Mouse (Mus musculus) left cerebral cortex, postnatal 4 days (tissue): ENCODE measurements at regions not wholly inside any gene's neighbourhood (a gene's known extent, or its start where the extent isn't known, plus 50 kb on each side); places are given as distances from the start of the nearest gene placed in this dataset.

ENCODE experiments used
- DNase-seq: peaks from one replicate; pipeline ENCODE4 v3.0.0-alpha.2; 2022
- intact Hi-C: fragments of 180-260 bp; cut with DNase I; formaldehyde crosslinking; loops from one replicate; pipeline ENCODE4 v1.15.1; 2025

- intact Hi-C loops: no loop called here
Measured at GRCm38 (mm10) chr14:47857731-47858556, 209.7 kb downstream of the Ktn1 start.

GRCm38 (mm10) chr14:47862556-47862955 is 214.3 kb downstream of the Ktn1 start:
- DNase-seq: no peak
- intact Hi-C loops: no loop called here

More at GRCm38 (mm10) chr14:47857731-47858556, 209.7 kb downstream of the Ktn1 start:
- DNase-seq: no peak

- intact Hi-C loops: no loop called here
- peak; percentile 11 for DNase-seq
Measured at GRCm38 (mm10) chr14:47863067-47863466, 214.8 kb downstream of the Ktn1 start.

- intact Hi-C loops: no loop called here
- DNase-seq: no peak
Measured at GRCm38 (mm10) chr14:47863701-47864100, 215.5 kb downstream of the Ktn1 start.

GRCm38 (mm10) chr14:47867017-47867416 is 218.8 kb downstream of the Ktn1 start:
- intact Hi-C loops: no loop called here
- no peak for DNase-seq

GRCm38 (mm10) chr14:47868258-47868780 is 220.1 kb downstream of the Ktn1 start:
- DNase-seq: no peak

GRCm38 (mm10) chr14:47876585-47876984 is 228.3 kb downstream of the Ktn1 start:
- DNase-seq: no peak
- intact Hi-C loops: no loop called here

More at GRCm38 (mm10) chr14:47868258-47868780, 220.1 kb downstream of the Ktn1 start:
- intact Hi-C loops: no loop called here

- intact Hi-C loops: no loop called here
- DNase-seq: no peak
Measured at GRCm38 (mm10) chr14:47877167-47877566, 228.9 kb downstream of the Ktn1 start.

- intact Hi-C loops: no loop called here
- DNase-seq: no peak
Measured at GRCm38 (mm10) chr14:47877771-47878443, 229.7 kb downstream of the Ktn1 start.

GRCm38 (mm10) chr14:47885326-47885725 is 235.3 kb upstream of the Peli2 start:
- no peak for DNase-seq

GRCm38 (mm10) chr14:47890251-47891198 is 230.1 kb upstream of the Peli2 start:
- no peak for DNase-seq
- intact Hi-C loops: no loop called here

More at GRCm38 (mm10) chr14:47885326-47885725, 235.3 kb upstream of the Peli2 start:
- intact Hi-C loops: no loop called here

GRCm38 (mm10) chr14:47896581-47896980 is 224.0 kb upstream of the Peli2 start:
- intact Hi-C loops: no loop called here
- no peak for DNase-seq

GRCm38 (mm10) chr14:47897907-47898530 is 222.6 kb upstream of the Peli2 start:
- no peak for DNase-seq
- intact Hi-C loops: no loop called here

- DNase-seq: no peak
Measured at GRCm38 (mm10) chr14:47898605-47899004, 222.0 kb upstream of the Peli2 start.

GRCm38 (mm10) chr14:47905334-47905733 is 215.3 kb upstream of the Peli2 start:
- no peak for DNase-seq
- intact Hi-C loops: no loop called here

More at GRCm38 (mm10) chr14:47898605-47899004, 222.0 kb upstream of the Peli2 start:
- intact Hi-C loops: no loop called here

- intact Hi-C loops: no loop called here
- no peak for DNase-seq
Measured at GRCm38 (mm10) chr14:47909129-47909528, 211.5 kb upstream of the Peli2 start.

- intact Hi-C loops: no loop called here
- DNase-seq: no peak
Measured at GRCm38 (mm10) chr14:47910741-47911295, 209.8 kb upstream of the Peli2 start.

- peak; percentile 69 for DNase-seq
- intact Hi-C loops: no loop called here
Measured at GRCm38 (mm10) chr14:47911546-47912545, 208.8 kb upstream of the Peli2 start.

- intact Hi-C loops: no loop called here
- DNase-seq: no peak
Measured at GRCm38 (mm10) chr14:47915621-47916020, 205.0 kb upstream of the Peli2 start.
